Mouse (Mus musculus) liver, postnatal 0 days (tissue): ENCODE data around the gene Robo1.

Experiments used
- CTCF ChIP-seq: sonication (generic); IDR thresholded peaks from 2 replicates; pipeline ENCODE4 v1.5.1; 2016; ENCODE audit warnings: antibody characterized with exemption, low read depth
- EP300 ChIP-seq: IDR thresholded peaks from 2 replicates; pipeline ENCODE4 v1.6.1; 2016; ENCODE audit warnings: antibody characterized with exemption, low read depth, mild to moderate bottlenecking

GRCm38 (mm10) chr16:72409820-72410219, 101.7 kb downstream of the Robo1 start:
- TF ChIP-seq CTCF = no peak
- TF ChIP-seq EP300 = no peak
